Mouse (Mus musculus) left cerebral cortex, adult 18-20 months (tissue): ENCODE data around the gene BC052040. TPM values are rescaled to one million over a fixed set of nuclear protein-coding genes. Genes with fewer than 3 reads are reported as not detected.
A peak's percentile ranks its signal among the peaks of the same experiment; 100 is the strongest.

ENCODE experiments used
- DNase-seq, 2 experiments: peaks; one replicate each; pipeline ENCODE4 v3.0.0; 2021 to 2022; ENCODE audit warnings: low spot score in 2 of 2, mixed read lengths in 1 of 2
- microRNA-seq, 2 experiments: library from miRNA; unstranded; fragments of <30 nt; microRNA quantifications; one replicate each; pipeline ENCODE4 v1.2.0; 2021
- total RNA-seq, 2 experiments: library from RNA; stranded (reverse); gene quantifications; 2 replicates each; pipeline ENCODE4 v1.2.3; 2021

BC052040 gene
- total RNA-seq, 2 experiments from 2014 or later = 7.8 to 8.3 TPM

- DNase-seq = no peak
Measured at GRCm38 (mm10) chr2:115764595-115765305, 183.2 kb downstream of the BC052040 start.

DNA sequence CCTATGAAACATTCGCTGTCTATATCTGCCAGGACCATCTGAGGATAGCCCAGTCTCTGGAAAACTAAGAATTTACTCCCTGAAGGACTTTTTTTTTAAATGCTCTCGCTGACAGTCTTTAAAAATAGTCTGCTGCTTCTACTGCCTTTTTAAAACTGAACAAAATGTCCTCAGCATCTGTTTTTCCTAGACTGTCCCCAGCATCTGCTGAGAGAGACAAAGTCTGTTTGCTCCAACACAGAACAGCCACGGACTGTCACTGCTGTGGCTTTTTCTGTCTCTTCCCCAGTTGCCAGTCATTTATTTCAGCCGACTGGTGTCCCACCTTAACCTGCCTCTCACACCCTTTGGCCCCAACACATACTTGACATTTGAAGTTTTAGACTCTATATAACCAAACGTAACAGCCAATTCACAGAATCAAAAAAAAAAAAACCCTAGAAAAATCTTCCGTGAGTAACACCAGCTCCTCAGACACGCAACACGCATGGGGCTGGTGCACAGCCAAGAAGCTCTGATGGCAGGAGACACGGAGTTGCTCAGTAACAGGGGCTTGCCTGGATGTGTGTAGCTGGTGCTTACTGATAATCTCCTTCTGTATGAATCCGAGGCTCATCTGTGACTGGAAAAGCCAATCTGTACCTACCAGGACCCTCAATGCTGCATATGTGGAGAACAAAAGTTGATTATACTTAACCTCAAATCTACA is 188.2 kb downstream of the BC052040 start:
- DNase-seq = peak; percentile 32 to 42

DNA sequence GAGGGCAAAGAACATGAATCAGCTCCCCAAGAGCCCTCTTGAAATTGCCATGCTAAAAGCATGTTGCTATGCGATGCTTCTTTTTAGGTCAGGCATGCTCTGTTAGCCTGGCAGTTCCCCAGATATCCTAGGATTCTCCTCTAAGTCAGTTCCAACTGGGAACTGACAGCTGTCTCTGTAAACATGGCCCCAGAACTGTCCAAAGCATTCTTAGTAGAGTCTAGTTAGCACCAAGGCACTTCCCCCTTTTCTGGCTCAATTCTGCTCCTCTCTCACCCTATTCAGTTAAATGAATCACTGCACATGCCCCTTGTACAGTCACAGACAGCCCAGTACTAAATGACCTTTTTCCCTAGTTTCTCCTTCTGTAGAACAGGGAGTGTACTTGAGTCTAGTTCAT is 191.2 kb downstream of the BC052040 start:
- DNase-seq = no peak

DNA sequence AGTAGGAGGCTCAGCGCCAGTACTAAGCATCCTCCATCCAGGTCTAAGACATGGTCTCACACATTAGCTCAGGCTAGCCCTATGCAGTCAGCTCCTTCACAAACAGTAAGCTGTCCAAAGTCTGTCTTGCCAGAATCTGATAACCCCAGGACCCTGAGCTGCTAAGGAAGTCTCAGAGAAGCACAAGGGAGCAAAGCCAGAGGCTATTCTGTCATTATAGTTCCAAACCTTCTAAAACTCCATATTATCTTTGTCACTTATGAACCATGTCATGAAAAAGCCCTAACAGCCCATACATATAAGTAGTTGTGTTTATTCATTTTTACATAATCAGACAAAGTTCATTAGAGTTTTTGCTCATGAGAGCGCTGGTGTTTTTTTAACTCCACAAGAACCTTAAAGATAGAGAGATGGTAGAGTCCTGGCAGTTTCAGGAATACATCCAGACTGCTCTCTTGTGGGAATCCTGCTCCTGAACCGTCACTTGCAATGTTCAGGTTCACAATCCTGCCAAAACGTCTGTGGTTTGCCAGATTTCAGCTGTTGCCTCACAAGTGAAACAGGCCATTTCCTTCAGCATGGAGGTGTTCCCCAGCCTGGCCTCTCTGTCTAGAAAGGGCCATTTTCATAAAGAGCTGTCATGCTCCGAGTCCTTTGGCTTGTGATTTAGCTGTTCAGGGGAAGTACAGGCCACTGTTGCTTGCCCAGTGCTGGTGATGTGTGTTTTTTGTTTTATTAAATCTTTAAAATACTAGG is 192.8 kb downstream of the BC052040 start:
- DNase-seq = no peak

GRCm38 (mm10) chr2:115775488-115776217 is 194.1 kb downstream of the BC052040 start:
- no peak for DNase-seq

DNA sequence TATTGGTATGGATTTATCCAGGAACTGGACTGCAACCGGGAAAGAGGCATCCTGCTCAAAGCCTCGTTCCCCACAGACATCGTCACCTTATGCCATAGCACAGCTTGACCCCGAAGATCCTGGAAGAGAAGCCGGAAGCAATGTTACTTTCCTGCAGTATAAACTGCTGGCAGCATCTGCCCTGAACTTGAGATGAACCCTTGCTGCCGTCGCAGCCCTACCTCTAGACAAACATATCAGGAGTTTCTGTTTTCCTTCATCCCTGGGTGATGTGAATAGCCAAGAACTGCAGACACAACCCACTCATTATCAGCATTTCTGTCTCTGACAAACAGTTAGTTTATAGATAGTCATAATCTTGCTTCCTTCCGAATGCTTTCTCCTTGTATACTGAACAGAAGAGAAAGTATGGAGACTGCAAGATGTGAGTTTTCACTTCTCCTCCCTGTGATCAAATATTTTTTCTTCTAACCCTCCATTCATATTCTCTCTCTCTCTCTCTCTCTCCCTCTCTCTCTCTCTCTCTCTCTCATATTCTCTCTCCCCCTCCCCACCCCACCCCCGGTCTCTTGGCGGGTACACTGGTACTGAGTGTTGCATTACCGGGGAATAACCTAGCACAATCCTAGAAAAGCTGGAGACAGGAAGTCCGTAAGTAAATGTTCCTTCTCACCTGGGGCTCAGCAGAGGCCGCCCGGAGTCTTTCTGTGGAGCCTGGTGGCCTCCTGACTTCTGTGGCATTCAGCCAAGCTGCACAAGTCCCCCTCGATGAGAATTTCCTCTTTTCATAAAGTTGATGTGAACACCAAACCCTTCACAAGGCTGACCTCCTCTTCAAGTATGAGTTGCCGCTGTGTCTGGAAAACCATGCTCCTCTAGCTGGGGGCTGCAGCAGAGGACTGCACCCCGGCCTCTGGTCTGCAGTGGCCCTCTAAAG is 195.7 kb downstream of the BC052040 start:
- DNase-seq = no peak

DNA sequence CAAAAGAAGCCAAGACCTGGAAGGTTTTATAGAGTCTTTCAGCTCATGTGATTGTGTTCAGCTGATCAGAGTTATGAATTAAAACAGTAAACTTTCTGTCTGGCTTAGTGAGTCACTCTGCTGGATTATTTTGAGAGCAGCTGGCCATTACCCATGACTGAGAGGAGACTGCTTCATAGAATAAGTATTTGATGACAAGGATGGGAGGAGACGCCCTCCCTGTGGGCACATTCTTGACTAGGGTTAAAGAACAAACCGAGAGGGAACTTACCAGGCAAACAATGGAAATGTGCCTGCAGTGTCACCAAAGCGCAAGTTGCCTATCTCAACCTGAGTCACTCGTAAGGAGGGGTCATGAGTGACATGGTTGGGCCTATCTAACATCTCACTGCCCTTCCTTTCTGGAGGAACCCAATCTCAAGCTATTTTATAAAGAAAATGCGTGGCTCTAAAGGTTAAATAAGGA is 199.1 kb downstream of the BC052040 start:
- no peak for DNase-seq

DNA sequence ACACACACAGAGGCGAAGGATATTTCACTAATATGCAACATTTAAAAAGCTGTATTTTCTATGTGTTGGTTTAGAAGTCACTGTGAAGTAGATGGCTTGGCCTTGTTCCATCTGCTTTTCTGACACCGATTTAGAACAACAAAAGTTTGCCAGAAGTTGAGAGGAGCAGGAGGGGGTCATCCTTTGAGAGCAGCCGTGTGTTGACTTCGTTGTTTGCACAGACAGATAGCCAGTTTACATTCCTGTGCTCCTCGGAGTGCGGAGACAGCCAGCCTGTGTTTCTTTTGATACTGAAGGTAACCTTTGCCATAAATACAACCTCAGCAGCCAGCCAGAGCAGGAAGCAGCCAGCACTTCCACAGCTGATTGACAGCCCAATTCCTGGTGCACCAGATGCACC is 204.2 kb downstream of the BC052040 start:
- DNase-seq = no peak

DNA sequence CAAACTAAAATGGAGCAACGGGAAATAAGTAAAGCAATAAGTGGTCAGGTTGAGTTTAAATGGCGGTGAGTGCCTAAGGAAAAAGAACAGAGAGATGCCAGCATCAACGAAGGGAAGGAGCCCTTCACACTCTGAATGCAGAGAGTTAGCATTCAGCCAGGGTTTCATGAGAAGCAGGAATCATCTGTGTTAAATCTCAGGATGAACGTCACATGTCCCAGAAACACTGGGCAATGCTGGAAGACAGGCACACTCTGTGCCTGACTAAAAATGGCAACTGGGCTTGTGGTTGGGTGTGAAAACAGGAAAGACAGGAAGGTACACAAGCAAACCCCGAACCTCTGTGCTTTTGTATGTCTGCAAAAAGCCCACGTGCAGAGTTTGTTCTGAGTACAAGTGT is 217.3 kb downstream of the BC052040 start:
- DNase-seq = no peak

- no peak for DNase-seq
Measured at GRCm38 (mm10) chr2:115808376-115808775, 226.9 kb downstream of the BC052040 start.

- no peak for DNase-seq
Measured at GRCm38 (mm10) chr2:115813316-115813715, 231.8 kb downstream of the BC052040 start.

DNA sequence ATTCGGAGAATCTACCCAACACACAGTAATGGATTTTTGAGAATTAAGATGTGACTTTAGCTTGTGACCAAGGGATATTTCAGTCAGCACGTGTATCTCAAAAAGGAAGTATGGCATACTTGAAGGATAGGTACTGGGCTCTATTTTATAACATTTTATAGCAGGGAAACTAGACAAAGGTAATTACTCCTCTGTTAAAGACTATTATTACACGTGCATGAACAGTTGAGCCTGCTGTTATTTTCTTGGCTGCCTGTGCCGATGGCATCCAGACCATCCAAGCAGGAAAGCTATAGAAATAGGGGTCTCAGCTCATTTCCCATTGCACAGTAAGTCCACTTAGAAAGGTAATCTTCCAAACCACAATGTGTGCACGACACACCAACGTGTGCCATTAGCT is 232.2 kb downstream of the BC052040 start:
- no peak for DNase-seq

DNA sequence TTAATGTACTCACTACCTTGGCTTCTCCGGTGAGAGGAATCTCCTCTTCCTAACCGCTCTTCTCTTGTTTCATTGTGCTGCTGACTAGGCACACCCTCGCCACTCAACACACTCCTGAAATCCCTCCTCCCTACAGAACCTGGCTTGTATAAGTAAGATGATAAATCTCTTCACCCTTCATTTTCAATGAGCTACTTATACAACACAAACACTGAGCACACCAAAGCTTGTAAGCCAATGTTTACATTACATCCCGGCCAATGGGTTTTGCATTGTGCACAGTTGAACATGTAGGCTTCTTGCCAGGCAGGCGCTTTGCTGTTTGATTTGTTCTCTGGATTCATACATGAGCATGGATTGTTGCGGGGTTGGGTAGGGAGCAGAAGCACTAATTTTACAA is 236.4 kb downstream of the BC052040 start:
- no peak for DNase-seq

- DNase-seq = peak; percentile 43 to 62
Measured at GRCm38 (mm10) chr2:115822361-115822760, 240.8 kb downstream of the BC052040 start.

Small RNA genes lying within 50 kb of the gene (microRNA-seq; reads per million reads assigned to microRNA genes)
- gene Mir1951 = 0.25 to 1.3 reads per million in 2 experiments
